Comparison of ENCODE assay signal across 33 mouse cellular contexts in genomic region chr10:24339593-24340143, GRCm38 (mm10).
DNase-seq lines count a peak whose midpoint lies in the region; ATAC-seq and TF ChIP-seq lines count a peak whose summit lies in the region.
"Had no signal": no experiment of that assay in that cellular context is flagged by ENCODE, and none has a peak within 500 bp of the region (broad histone marks: within the 10 kb centered on the region; RNA-seq: fewer than 3 reads in every experiment).

No protein-coding gene starts in this region.

- no peak overlapping the region for H3K4me2 ChIP-seq in liver, embryonic 12.5 days
- 0 out of 2 replicates have a peak overlapping the region, but pooled peaks have one; percentile 0 for H3K4me2 ChIP-seq in limb, embryonic 12.5 days
- H3K4me2 ChIP-seq: heart, embryonic 11.5 days; hindbrain, embryonic 14.5 days; kidney, embryonic 15.5 days; liver, embryonic 13.5 days; midbrain, embryonic 12.5 days; neural tube, embryonic 12.5 days had no signal

- no peak overlapping the region for H3K9ac ChIP-seq in liver, adult 2 months (ENCODE audit: low read depth, low read length)
- H3K9ac ChIP-seq in liver, embryonic 12.5 days: no peak overlapping the region
- H3K9ac ChIP-seq in limb, embryonic 12.5 days (replicated peaks): no peak overlapping the region
- H3K9ac ChIP-seq: hindbrain, embryonic 14.5 days; kidney, embryonic 15.5 days; liver, embryonic 13.5 days; midbrain, embryonic 12.5 days; neural tube, embryonic 12.5 days had no signal

- no peaks in the 10 kb centered on the region for H3K9me3 ChIP-seq in liver, embryonic 12.5 days (replicated peaks)
- no peaks in the 10 kb centered on the region for H3K9me3 ChIP-seq in limb, embryonic 12.5 days
- H3K9me3 ChIP-seq: kidney, embryonic 15.5 days; liver, embryonic 13.5 days; midbrain, embryonic 12.5 days; neural tube, embryonic 12.5 days had no signal

- TF ChIP-seq CTCF in liver, adult 2 months (IDR thresholded peaks at IDR 0.05; ENCODE audit: low read depth, low read length): no peak

- ATAC-seq in liver, embryonic 12.5 days: no peak
- no peak for ATAC-seq in limb, embryonic 12.5 days (ENCODE audit: insufficient number of reproducible peaks, insufficient read depth, low FRiP score, low TSS enrichment, low read depth)
- ATAC-seq: activated CD4-positive, CD25-positive, alpha-beta regulatory T cell, adult 4 months; forebrain, embryonic 14.5 days; lung, postnatal 0 days had no signal

- H3K27ac ChIP-seq in liver, adult 2 months (replicated peaks; ENCODE audit: insufficient read depth, low read depth, low read length): no peak overlapping the region
- no peak overlapping the region for H3K27ac ChIP-seq in liver, embryonic 12.5 days
- H3K27ac ChIP-seq in limb, embryonic 12.5 days: peak overlapping the region; percentile 80
- H3K27ac ChIP-seq: hindbrain, embryonic 14.5 days; kidney, embryonic 15.5 days; liver, embryonic 13.5 days; midbrain, embryonic 12.5 days; neural tube, embryonic 12.5 days; stomach, postnatal 0 days had no signal

- H3K4me1 ChIP-seq in liver, adult 2 months (ENCODE audit: control insufficient read depth, insufficient read depth, low read length): peaks cover 3% of the 10 kb centered on the region; the same call in 1 of the 2 replicates
- H3K4me1 ChIP-seq in liver, embryonic 12.5 days: no peaks in the 10 kb centered on the region
- H3K4me1 ChIP-seq in limb, embryonic 12.5 days (replicated peaks): peaks cover 19% of the 10 kb centered on the region
- H3K4me1 ChIP-seq: kidney, embryonic 15.5 days; liver, embryonic 13.5 days; megakaryocyte, embryonic 14.5 days; midbrain, embryonic 12.5 days; neural tube, embryonic 12.5 days had no signal

- H3K27me3 ChIP-seq in liver, adult 2 months (ENCODE audit: control insufficient read depth, insufficient read depth, low read length): no peaks in the 10 kb centered on the region
- no peaks in the 10 kb centered on the region for H3K27me3 ChIP-seq in liver, embryonic 12.5 days (replicated peaks)
- H3K27me3 ChIP-seq in limb, embryonic 12.5 days: no peaks in the 10 kb centered on the region
- H3K27me3 ChIP-seq: CH12.LX; kidney, embryonic 15.5 days; liver, embryonic 13.5 days; megakaryocyte, embryonic 14.5 days; midbrain, embryonic 12.5 days; neural tube, embryonic 12.5 days had no signal

- no peak overlapping the region for H3K4me3 ChIP-seq in liver, adult 2 months (ENCODE audit: insufficient read depth, low read depth, low read length)
- H3K4me3 ChIP-seq in liver, embryonic 12.5 days: no peak overlapping the region
- H3K4me3 ChIP-seq in limb, embryonic 12.5 days (replicated peaks): no peak overlapping the region
- H3K4me3 ChIP-seq: kidney, embryonic 15.5 days; liver, embryonic 13.5 days; megakaryocyte, embryonic 14.5 days; midbrain, embryonic 12.5 days; myocyte; neural tube, embryonic 12.5 days had no signal

- intact Hi-C loops in gastrocnemius, postnatal 14 days (cut with DNase I; ENCODE audit: low total_unique reads): loop anchor here (5.0 kb wide), 1 partner anchor 283 kb away; no protein-coding TSS in a partner anchor
- intact Hi-C loops in left cerebral cortex, postnatal 10 days (cut with DNase I): loop anchor here (10.0 kb wide), 1 partner anchor 255 kb away; the partner anchor contains the start of gene Ccn2

- 49% methylated on average over 10 of the region's 10 CpGs for WGBS in liver, adult 2 months
- 69% methylated on average over 10 of the region's 10 CpGs for WGBS in liver, embryonic 12.5 days (ENCODE audit: insufficient replicate concordance)
- 57% methylated on average over 10 of the region's 10 CpGs for WGBS in limb, embryonic 12.5 days

- peak; percentile 19 for DNase-seq in gastrocnemius, adult 18-20 months (ENCODE audit: low spot score)
- DNase-seq in gastrocnemius, postnatal 14 days: no peak
- peak; percentile 61 for DNase-seq in liver, adult 2 months (ENCODE audit: extremely low read depth, low read depth, low spot score)
- no peak for DNase-seq in cerebellum, adult 11 months
- no peak for DNase-seq in thymus, postnatal 4 days
- DNase-seq in left cerebral cortex, postnatal 10 days (ENCODE audit: extremely low spot score in 1 of 2, low spot score in 2 of 2): no peak
- DNase-seq: adrenal gland, adult 2 months; cerebellum, adult 9-10 months; cerebellum, postnatal 36 days; heart, adult 18-20 months; heart, postnatal 4 days; kidney, adult 18-20 months; layer of hippocampus, postnatal 36 days; liver, embryonic 13.5 days; lung, adult 18-20 months; lung, postnatal 4 days; right cerebral cortex, adult 18-20 months; thymus, adult 18-20 months; thymus, postnatal 25 days had no signal

- TF ChIP-seq POLR2A in liver, adult 2 months (IDR thresholded peaks at IDR 0.05; ENCODE audit: extremely low read depth, insufficient read depth, low read length): no peak

- H3K36me3 ChIP-seq in liver, adult 2 months (ENCODE audit: control insufficient read depth, insufficient read depth, low read length): no peaks in the 10 kb centered on the region
- H3K36me3 ChIP-seq in liver, embryonic 12.5 days: no peaks in the 10 kb centered on the region
- H3K36me3 ChIP-seq in limb, embryonic 12.5 days: no peaks in the 10 kb centered on the region
- H3K36me3 ChIP-seq: kidney, embryonic 15.5 days; liver, embryonic 13.5 days; midbrain, embryonic 12.5 days; neural tube, embryonic 12.5 days had no signal

- H3K79me2 ChIP-seq in liver, adult 2 months (ENCODE audit: control insufficient read depth, insufficient read depth, low read length): no peaks in the 10 kb centered on the region

Comparison
In these comparisons a context has a peak if more than half of its experiments do, and no peak if none do; other contexts are left out.
1. DNase-seq: peak in gastrocnemius, adult 18-20 months (single experiment) and liver, adult 2 months (single experiment); none in gastrocnemius, postnatal 14 days (single experiment), cerebellum, adult 11 months (single experiment), thymus, postnatal 4 days (single experiment) and left cerebral cortex, postnatal 10 days (0 of 2).